Mouse (Mus musculus): ENCODE measurements around the gene Sacs.

The Sacs gene

GRCm38 (mm10) chr14:61161367-61162334 lies 23.4 kb downstream of the Sacs start:
- DNase-seq = peak in 1 of 2 experiments; percentile 40

GRCm38 (mm10) chr14:61164461-61164860 lies 26.2 kb downstream of the Sacs start:
- no peak for DNase-seq

- DNase-seq = no peak
Observed at GRCm38 (mm10) chr14:61165929-61166328, 27.7 kb downstream of the Sacs start.

- DNase-seq = no peak
Observed at GRCm38 (mm10) chr14:61171261-61171970, 33.2 kb downstream of the Sacs start.

GRCm38 (mm10) chr14:61172548-61173158 lies 34.4 kb downstream of the Sacs start:
- DNase-seq = peak; percentile 98 to 99

- DNase-seq = peak; percentile 44 to 70
Observed at GRCm38 (mm10) chr14:61173229-61173628, 35.0 kb downstream of the Sacs start.

GRCm38 (mm10) chr14:61191904-61192303 lies 53.6 kb downstream of the Sacs start:
- no peak for DNase-seq

GRCm38 (mm10) chr14:61192326-61192725 lies 54.1 kb downstream of the Sacs start:
- DNase-seq = no peak

- DNase-seq = no peak
Observed at GRCm38 (mm10) chr14:61194416-61194815, 56.2 kb downstream of the Sacs start.

- no peak for DNase-seq
Observed at GRCm38 (mm10) chr14:61210111-61210510, 71.9 kb downstream of the Sacs start.

GRCm38 (mm10) chr14:61211754-61212153 lies 73.5 kb downstream of the Sacs start:
- DNase-seq = no peak

GRCm38 (mm10) chr14:61221166-61221565 lies 82.9 kb downstream of the Sacs start:
- no peak for DNase-seq

GRCm38 (mm10) chr14:61222506-61222905 lies 84.2 kb downstream of the Sacs start:
- no peak for DNase-seq

- no peak for DNase-seq
Observed at GRCm38 (mm10) chr14:61223740-61224139, 85.5 kb downstream of the Sacs start.

GRCm38 (mm10) chr14:61224387-61225077 lies 86.3 kb downstream of the Sacs start:
- DNase-seq = no peak

GRCm38 (mm10) chr14:61226151-61226550 lies 87.9 kb downstream of the Sacs start:
- no peak for DNase-seq

- DNase-seq = no peak
Observed at GRCm38 (mm10) chr14:61229763-61230162, 91.5 kb downstream of the Sacs start.

- DNase-seq = no peak
Observed at GRCm38 (mm10) chr14:61230179-61230578, 91.9 kb downstream of the Sacs start.

GRCm38 (mm10) chr14:61232016-61232568 lies 93.8 kb downstream of the Sacs start:
- no peak for DNase-seq

GRCm38 (mm10) chr14:61235846-61236474 lies 97.7 kb downstream of the Sacs start:
- no peak for DNase-seq

- no peak for DNase-seq
Observed at GRCm38 (mm10) chr14:61237101-61237654, 98.9 kb downstream of the Sacs start.

GRCm38 (mm10) chr14:61238751-61239150 lies 100.5 kb downstream of the Sacs start:
- no peak for DNase-seq

All from kidney, postnatal 25 days (tissue).